Mouse (Mus musculus): ENCODE results near the gene Eya2.

The Eya2 gene

DNA sequence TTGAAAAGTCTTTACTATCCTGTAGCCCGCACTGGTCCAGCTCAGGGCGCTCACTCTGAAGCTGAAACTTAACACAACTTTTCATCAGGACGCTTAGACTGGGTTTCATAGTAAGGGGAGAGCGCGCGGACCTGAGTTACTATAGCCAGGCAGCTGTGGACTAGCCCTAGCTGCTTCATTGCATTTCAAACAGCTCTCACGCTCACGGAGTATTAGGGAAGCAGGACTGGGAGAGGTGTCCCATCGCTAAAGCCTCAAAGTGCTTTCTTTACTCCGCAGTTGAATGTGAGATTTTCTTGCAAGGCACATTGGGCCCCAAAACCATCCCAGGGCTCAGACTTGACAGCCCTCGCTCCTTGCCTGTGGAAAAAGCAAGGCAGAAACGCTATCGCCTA is 841 bp downstream of the Eya2 start:
- DNase-seq, result no peak

DNA sequence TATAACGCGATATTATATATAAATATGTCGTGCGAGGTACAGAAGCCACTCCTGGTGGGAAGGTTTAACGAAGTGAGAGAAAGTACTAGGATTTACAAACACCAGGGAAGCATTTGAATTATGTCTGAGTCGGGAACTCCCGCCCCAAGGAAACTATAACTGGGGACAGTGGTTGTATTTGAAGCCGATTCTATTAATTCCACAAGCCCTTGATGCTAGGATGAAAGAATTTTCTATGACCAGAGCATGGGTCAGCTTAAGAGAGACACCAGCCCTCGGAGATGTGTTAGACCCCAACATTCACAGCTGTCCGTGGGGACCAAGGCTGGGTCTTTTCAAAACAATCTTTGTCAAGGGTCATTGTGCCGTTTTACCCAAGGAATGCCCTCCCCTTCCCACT is 1.3 kb downstream of the Eya2 start:
- DNase-seq, result no peak

DNA sequence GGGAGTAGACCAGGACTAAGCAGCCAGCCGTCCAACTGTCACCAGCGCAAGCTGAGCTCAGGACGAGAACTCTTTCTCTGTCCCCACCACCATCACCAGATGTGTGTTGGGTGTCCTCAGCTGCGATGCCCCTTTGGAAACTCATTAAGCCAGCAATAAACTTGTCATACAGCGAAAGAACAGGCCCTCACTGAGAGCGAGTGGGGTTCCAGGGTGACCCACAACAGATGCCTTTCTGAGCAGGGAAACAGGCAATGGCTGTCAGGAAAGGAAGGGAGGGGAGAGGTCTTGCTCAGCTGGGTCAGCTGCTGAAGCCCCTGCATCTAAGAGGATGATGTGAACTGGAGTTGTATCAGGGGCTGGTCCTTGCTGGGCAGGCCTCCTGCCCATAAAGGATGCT is 2.7 kb downstream of the Eya2 start:
- DNase-seq, result no peak

DNA sequence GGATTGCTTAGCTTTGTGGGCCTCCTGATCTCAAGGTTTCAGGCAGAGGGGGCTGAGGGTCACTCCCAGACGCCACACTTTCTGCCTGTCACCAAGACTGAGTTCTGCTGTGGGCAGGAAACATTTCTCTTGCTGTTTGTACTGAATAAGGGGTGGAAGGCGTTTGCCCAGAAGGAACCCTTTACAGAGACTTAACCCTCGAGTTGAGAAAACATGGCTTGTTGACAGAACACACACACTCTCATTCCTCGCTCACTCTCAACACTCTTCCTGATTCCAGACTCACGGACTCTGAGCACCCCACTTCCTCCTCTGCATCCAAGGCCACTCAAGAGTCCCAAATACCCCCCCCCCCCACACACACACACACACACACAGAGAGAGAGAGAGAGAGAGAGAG is 3.3 kb downstream of the Eya2 start:
- peak; percentile 53 for DNase-seq

DNA sequence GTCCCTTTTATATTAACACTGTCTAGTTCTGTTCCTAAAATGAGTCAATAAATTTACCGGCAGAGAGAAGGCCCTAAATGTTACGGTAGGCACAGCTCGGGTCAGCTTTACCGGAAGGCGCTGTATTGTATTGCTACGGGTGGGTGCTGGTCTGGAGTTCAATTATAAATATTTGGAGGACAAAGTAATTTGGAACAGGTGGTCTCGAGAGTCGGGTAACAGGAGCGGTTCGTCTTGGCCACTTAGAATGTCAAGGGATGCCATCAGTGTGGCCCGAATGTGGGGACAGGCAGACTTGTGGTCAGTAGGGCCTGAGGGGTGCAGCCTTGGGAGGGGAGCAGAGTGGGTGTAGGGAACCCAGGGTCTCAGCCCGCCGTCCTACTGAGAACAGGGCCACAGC is 4.7 kb downstream of the Eya2 start:
- no peak for DNase-seq

DNA sequence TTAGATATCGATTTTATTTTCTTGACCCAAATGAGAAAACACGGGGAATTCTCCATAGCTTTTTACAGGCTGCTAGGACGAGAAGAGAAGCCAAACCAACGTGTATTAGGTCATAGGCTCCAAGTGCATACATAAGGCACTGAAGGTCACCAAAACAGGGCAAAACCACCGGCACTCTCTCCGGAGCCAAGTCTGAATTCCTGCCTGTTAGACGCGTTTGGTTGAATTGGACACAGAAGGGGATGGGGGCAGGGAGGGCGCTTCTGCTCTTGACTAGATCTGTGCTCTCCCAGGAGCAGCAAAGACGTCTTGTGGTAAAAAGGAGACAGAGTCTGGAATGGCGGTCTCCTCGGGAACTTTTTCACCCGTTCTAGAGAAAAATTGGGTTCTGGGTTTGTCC is 6.1 kb downstream of the Eya2 start:
- DNase-seq, result peak; percentile 8

DNA sequence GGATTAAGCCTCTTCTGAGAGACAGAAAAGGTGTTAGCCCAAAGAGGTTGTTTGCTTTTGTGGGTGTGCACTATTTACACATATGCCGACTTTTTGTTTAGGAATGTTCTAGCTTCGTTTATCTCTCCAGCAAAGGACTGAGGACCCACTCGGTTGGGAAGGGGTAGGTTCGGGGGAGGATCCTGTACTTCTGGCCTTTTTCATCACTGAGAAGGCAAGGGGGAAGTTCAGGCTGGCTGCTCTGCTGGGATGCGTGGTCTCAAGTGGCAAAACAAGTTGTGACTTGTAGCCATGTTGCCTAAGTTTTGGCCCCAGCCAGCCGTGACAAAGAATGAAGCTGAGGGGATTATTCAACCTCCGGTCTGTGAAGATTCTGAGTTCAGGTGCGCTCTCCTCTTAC is 6.8 kb downstream of the Eya2 start:
- DNase-seq, result peak; percentile 13

DNA sequence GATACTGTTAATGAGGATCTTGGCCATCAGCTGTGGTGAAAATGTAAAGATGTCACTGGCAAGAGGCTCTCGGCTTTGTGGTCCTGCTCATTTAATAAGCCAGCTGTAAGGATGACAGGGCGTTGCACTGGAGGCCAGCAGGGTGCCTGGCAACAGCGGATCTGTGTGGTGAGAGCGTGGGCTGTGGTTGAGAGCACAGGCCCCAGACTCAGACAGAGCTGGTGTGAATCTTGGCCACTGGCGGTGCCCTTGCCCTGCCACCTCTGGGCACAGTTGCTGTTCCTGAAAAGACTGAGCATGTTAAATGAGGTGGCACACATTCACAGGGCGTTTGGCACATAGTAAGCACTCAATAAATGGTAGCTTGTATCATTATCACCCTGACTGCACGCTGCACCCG is 8.9 kb downstream of the Eya2 start:
- DNase-seq, result no peak

DNA sequence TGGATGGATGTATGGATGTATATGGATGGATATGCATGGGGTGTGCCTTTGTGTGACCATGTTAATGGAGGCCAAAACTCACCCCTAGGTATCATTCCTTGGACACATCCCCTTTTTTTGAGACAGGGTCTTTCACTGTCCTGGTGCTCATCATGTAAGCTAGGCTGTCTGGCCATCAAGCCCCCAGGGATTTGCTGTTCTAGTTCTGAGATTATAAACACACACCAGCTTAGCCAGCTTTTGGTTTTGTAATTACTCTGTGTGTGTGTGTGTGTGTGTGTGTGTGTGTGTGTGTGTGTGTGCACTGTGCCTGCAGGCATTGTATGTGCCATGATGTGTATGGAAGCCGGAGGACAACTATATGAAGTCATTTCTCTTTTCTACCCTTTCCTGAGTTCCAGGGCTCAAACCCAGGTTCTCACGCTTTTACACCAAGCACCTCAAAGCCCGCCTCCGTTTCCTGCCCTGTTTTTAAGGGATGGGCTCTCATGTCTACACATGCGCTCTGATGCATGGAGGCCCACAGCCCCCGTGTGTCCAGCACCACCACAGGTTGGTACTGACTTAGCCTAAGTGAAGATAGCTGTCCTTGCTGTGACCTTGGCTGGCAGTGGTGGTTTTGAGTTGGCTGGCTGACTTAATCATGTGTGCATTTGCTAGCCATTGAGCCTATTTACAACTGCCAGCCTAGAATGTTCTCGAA is 16.9 kb downstream of the Eya2 start:
- DNase-seq, result no peak

DNA sequence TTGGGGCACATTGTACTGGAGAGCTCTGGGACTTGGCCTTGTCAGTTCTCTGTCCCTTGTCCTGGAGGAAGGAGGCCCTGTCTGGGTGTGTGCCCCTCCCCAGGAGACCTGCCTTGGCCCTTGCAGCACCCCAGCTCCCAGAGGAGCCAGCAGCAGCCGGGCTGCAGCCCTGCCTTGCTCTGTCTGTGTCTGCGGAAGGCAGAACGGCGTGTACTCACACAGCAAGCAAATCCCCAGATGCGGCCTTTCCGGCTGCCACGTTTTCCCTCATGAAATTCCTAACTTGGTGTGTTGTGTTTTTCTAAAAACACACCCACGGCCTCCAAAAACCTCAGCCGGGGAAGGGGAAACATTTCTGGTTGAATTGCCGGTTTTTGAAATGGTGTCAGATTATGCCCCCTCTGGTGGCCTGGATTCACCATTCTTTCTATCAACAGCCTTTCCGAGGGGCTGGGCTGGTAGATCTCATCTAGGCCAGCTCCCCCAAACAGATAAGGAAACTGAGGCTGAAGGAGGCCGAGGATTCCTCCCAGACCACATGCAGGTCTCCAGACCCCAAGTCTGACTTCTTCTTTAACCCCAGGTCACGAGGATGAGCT is 19.0 kb downstream of the Eya2 start:
- no peak for DNase-seq

DNA sequence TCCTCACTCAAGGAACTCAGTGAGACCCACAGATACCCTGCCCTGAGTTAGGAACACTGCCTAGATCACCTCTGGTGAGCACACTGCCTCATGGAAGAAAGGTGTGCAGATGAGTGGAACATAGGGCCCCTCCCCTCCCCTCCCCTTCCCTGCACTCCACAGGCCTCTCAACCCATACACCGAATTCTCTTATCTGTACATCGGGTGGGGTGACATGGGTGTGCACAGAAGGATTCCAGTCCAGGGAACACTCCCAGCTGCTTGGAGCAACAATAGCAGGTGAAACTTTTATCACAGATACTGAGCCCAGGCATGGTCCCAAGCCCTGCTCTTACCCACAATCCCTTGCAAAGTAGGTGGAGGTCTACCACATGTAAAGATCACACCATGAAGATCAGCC is 26.7 kb downstream of the Eya2 start:
- DNase-seq, result no peak

DNA sequence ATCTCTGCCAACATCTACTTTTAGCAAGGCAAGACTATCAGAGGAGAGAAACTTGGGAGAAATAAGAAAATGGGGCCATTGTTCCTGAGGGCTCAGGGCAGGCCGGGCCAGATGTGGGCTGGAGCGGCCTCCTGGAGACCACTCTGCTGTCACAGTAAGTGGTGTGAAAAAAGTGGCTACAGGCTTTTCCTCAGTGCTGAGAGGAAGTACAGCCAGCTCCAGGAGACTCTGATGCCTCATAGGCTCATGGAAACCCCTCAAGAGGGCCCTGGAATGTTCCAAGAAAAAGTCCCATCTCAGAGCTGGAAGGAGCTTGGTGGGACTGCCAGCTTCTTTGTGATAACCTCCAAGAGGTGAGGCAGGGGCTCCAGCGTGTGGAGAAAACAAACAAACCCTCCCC is 27.8 kb downstream of the Eya2 start:
- no peak for DNase-seq

DNA sequence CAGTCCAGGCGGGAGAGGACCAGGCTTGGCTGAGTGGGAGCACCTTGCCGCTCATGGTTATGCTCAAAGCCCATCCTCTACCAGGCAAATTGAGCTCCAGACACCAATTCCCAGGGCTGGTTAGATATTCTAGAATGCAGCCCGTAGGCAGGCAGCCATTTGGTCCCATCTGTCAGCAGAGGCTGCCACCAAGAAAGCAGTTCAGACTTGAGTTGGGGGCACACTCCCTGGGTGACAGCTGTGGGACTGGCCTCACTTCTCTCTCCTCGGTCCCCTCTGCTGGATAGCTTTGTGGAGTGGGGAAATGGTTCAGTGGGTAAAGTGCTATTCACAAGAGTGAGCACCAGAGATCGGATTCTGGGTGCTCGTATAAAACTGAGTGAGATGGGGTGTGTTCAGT is 32.0 kb downstream of the Eya2 start:
- DNase-seq, result no peak

DNA sequence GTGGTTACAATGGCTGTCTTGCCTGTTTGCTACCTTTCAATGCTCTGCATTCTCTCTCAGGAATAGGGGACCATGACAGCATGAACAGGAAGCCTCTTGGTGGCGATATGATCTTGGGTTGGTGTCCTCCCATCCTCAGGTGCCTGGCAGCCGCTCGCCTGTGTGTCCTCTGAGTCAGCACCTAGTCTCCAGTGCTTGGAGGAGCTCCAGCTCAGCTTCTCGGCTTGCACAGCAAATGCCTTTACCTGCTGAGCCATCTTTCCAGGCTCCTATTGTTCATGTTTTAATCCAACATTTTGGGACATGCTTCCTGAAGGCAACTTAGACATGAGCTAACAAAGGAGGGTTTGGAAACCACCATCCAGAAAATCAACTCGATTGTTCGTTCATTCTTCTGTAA is 33.1 kb downstream of the Eya2 start:
- DNase-seq, result no peak

DNA sequence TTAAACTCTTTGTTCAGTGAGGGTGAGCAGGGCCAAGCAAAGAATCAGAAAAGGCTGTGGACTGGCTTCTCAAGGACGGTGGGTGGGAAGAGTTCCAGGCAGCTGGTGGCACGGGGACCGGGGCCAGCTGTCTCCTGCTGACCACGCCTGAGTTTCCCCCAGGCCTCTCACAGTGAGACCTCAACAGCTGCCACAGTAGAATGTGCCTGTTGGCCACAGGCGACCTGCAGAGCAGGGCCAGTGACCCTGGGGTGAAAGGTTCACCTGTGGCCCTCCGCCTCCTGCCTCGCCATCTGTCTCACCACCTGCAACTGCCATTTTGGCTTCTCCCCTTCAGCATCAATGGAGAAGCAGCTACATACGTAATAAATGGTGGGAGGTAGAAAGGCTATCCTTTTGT is 35.1 kb downstream of the Eya2 start:
- no peak for DNase-seq

DNA sequence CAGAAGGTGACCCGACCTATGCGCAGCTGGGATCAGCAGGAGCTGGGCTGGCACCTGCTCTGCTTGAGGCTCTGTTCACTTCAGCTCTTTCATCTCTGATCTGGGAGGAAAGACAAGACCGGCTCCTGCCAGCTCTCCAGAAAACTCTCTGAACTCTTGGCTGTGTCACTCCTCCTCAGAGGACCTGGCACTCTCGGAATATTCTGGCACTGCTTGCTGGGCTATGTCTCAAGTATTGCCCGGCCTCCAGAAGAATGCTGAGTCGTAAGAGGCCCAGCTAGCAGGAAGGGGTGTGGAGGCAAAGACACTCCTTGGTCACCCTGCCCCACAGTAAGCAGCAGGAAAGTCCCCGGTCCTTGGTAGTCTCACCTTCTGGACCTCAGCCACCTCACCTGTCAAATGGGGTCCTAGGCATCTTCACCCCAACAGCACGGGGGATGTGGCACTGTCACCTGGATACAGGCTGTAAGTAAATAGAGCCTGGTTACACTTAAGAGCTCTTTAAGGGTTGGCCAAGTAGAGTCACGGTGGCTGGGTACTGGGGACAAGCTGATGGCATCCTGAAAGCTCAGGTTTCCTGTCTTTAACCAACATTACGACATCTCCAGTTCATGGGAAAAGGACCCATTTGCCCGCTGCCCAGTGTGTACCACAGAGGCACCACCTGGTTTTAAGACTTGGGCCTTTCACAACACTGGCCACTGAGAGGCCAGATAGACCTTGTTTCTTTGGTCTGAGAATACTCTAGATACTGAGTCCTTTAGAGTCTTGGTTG is 38.4 kb downstream of the Eya2 start:
- DNase-seq, result peak; percentile 68

DNA sequence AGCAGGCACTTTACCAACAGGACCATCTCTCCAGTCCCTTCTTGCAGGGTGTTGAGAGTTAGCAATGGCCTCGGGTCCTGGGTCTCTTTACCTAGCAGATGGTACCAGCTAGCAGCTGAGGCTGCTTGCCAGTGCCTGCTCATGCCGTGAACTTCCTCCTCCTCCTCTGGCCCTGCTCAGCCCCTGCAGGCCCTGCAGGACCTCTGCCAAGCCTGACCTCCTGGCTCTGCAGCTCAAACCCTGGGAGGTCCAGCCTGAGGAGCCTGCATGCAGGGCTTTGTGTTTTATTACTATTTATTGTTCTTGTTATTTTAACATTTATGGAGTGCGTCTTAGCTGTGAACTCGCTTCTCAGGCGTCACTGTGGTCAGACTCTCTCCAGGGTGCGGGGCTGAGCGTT is 39.6 kb downstream of the Eya2 start:
- DNase-seq, result no peak

DNA sequence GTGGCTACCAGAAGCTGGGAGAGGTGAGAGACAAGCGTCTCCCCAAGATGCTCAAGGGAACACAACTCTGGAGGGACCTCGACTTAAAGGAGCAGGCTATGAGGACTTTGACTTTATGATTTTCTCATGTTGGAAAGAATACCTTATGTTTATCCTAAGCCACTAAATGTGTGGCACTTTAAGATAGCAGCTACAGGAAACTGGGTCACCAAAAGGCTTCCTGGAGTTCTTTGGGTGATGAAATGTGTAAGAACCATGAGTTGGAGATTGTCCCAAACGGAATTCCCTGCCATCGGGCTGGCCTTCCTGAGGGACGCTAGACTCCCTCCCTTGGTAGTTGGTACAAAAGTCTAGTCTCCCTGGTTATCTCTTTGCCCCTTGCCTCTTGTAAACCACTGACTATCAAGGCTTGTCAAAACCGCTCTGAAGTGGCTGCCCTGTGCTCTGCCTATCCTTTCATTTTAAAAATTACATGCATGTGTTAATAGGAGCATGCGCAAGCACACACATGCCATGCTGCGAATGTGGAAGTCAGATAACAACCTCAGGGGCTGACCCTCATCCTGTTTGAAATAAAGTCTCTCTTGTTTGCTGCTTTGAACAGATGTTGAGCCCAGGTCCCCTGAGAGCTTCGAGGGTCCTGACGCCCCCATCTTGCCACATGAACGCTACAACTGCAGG is 44.4 kb downstream of the Eya2 start:
- no peak for DNase-seq

DNA sequence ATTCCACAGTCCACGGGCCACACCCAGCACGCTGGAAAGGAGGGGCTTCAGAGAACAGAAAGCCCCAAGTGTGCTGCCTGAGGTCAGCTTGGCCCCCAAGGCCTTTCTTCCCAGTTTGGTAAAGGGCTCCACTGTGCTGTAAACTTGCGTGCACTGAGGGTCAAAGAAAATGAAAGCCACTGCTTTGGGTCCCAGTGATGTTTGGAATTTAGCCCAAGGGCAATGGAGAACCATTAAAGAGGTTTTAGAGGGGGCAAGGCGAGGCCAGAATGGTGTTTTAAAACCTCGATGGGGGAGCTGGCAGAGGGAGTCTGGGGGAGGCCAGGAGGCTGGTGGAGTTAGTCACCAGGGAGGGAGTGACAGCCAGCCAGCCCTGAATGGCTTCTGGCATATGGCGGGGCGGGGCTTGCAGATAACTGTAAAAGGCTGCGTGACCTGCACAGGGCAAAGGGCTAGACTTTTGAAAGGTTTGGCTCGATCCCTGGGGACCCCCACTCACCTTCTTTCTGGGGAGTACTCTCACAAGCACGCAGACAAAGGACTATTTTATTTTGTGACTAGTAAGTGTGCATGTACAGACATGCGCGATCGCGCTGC is 47.2 kb downstream of the Eya2 start:
- no peak for DNase-seq

DNA sequence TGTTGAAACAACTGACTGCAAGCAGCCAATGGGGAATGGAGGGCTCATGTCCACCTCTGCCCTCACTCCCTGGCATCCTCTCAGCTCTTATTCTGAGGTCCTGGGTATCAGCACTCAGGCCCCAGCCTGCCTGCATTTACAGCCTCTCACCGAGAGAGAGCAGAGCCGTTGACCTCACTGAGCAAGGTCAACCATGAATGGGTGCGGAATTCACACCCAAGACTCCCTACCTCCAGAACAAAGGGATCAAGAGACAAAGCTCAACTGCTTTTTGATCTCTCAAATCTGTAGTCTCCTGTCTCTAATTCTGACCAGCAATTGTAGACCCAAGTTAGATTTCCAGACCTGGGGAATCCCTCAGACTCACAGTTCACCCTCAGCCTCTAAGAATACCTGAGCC is 48.8 kb downstream of the Eya2 start:
- no peak for DNase-seq

DNA sequence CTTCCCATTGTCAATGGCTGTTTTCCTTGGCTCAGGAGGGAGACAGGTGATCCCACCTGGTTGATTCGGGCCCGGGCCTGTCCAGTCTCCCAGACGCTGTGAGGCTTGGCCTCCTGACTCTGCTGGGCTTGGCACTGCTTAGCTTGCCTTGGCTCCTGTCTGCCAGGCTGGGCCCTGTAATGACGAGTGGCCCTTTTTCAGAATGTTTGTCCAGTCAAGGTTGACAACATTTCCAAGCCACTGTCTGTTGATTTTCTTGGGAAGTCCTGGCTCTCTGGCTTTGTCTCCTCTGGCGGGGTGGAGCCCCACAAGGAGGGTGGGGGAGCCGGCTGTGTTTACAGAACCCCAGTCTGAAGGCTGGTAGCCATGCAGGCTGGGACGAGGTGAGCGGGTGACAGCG is 49.2 kb downstream of the Eya2 start:
- DNase-seq, result no peak

DNA sequence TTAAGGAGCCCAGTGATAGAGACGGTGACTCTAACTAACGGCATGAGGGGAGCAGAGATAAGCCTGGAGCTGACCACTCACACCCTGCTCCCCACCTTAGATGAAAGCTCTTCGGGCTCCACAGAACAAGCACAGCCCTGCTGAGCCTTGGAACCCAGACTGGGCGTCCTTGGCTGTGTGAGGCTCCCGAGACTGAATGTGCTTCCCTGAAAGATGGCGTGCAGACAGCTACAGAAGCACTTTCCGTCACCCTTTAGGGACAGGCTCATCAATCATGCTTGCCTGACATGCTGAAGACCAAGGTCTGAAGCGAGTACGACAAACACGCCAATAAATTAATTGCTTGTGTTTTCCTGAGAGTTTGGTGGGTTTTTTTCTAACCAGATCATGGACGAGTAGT is 56.2 kb downstream of the Eya2 start:
- DNase-seq, result no peak

DNA sequence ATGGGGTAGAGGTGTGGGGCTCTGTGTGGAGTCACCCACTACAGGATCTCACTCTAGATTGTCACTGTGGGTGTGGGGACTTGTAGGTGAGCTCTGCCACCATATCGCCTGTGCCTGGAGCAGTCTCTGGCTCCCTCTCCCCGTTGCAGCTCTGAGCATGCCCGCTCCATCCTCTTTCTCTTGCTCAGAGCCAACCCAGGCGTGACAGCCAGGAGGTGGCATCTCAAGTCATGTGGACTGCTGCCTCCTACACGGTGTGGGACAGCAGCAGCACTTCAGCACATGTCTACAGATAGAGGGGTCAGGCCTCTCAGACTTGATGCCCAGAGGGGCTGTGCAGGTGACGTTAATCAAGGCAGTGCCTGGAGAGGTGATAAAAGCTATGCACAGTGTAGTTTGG is 57.4 kb downstream of the Eya2 start:
- no peak for DNase-seq
